Mouse (Mus musculus): ENCODE data around the gene Mc1r. TPM values are rescaled to one million over a fixed set of nuclear protein-coding genes. Genes with fewer than 3 reads are reported as not detected.

Mc1r gene
- polyA plus RNA-seq (2017; shearing (Covaris generic)), result not detected

GRCm38 (mm10) chr8:123406786-123407185, at the start of gene Mc1r:
Gene Mc1r, plus strand, starts transcription at chr8:123407107.

GRCm38 (mm10) chr8:123373403-123374238, 33.3 kb upstream of the Mc1r start, which contains the start of gene Tcf25:
Gene Tcf25, plus strand, starts transcription at chr8:123373753.

GRCm38 (mm10) chr8:123411246-123411645, 4.3 kb downstream of the Mc1r start, which contains the start of gene Tubb3:
Gene Tubb3, plus strand, starts transcription at chr8:123411424.

GRCm38 (mm10) chr8:123423441-123423840, 16.5 kb downstream of the Mc1r start, which contains the start of gene Def8:
Gene Def8, plus strand, starts transcription at chr8:123423527.

Other genes with a start within 250 kb of the Mc1r start
- gene Sult5a1, start 248.8 kb upstream of the Mc1r start, polyA plus RNA-seq (2017; shearing (Covaris generic)), result 0.21 TPM
- not detected for gene Dpep1, start 220.9 kb upstream of the Mc1r start, polyA plus RNA-seq (2017; shearing (Covaris generic))
- 129 TPM for gene Chmp1a, start 194.3 kb upstream of the Mc1r start, polyA plus RNA-seq (2017; shearing (Covaris generic))
- not detected for gene Spata33, start 194.3 kb upstream of the Mc1r start, polyA plus RNA-seq (2017; shearing (Covaris generic))
- gene Cdk10, start 182.3 kb upstream of the Mc1r start, polyA plus RNA-seq (2017; shearing (Covaris generic)), result 18.5 TPM
- gene Spata2l, start 170.9 kb upstream of the Mc1r start, polyA plus RNA-seq (2017; shearing (Covaris generic)), result 7.1 TPM
- gene Zfp276, start 152.9 kb upstream of the Mc1r start, polyA plus RNA-seq (2017; shearing (Covaris generic)), result 28.2 TPM
- gene Vps9d1, start 152.8 kb upstream of the Mc1r start, polyA plus RNA-seq (2017; shearing (Covaris generic)), result 16.4 TPM
- gene Fanca, start 88.5 kb upstream of the Mc1r start, polyA plus RNA-seq (2017; shearing (Covaris generic)), result 5.9 TPM
- gene Spire2, start 74.4 kb upstream of the Mc1r start, polyA plus RNA-seq (2017; shearing (Covaris generic)), result not detected
- 376 TPM for gene Tcf25, start 33.4 kb upstream of the Mc1r start, polyA plus RNA-seq (2017; shearing (Covaris generic))
- gene Tubb3, start 4.3 kb downstream of the Mc1r start, polyA plus RNA-seq (2017; shearing (Covaris generic)), result 0.62 TPM
- 10.2 TPM for gene Def8, start 16.4 kb downstream of the Mc1r start, polyA plus RNA-seq (2017; shearing (Covaris generic))
- gene Afg3l1, start 70.8 kb downstream of the Mc1r start, polyA plus RNA-seq (2017; shearing (Covaris generic)), result 76.2 TPM
- 0.34 TPM for gene Dbndd1, start 108.4 kb downstream of the Mc1r start, polyA plus RNA-seq (2017; shearing (Covaris generic))
- 5.0 TPM for gene Gas8, start 111.7 kb downstream of the Mc1r start, polyA plus RNA-seq (2017; shearing (Covaris generic))
- not detected for gene Rhou, start 246.8 kb downstream of the Mc1r start, polyA plus RNA-seq (2017; shearing (Covaris generic))

Data from effector memory CD4-positive, alpha-beta T cell, adult 5 months (primary cell).